Mouse (Mus musculus) fibroblast of lung, adult 2 months (primary cell): ENCODE data around the gene Cramp1l.
A peak's percentile ranks its signal among the peaks of the same experiment; 100 is the strongest.
"Not testable (repeated sequence)": the region's sequence is repeated elsewhere in the genome, so short reads cannot be mapped to it uniquely, and the experiment has no call there.

ENCODE experiments used
- DNase-seq: peaks from one replicate; pipeline ENCODE4 v3.0.0-alpha.2; 2011; ENCODE audit warnings: low read depth

The Cramp1l gene

DNA sequence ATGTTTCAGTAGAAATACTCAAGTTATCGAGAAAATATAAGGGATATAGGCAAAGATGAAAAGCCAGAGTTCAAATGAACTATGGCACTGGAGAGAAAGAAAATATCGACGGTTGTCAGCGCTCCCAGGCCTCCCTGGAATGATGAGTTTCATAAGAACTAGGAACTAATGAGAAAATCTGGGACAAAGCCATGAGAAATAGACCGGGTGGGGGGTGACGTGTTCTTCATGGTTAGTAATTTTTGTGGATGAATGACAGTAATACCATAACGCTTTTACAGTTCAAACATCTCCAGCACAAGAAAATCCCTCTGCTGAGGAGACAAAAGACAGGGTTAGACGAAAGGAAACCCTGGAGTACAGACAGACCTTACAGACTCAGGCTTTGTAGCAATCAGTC is 56.2 kb downstream of the Cramp1l start:
- DNase-seq, result no peak

GRCm38 (mm10) chr17:24953291-24953690 is 62.3 kb downstream of the Cramp1l start:
- DNase-seq, result no peak

DNA sequence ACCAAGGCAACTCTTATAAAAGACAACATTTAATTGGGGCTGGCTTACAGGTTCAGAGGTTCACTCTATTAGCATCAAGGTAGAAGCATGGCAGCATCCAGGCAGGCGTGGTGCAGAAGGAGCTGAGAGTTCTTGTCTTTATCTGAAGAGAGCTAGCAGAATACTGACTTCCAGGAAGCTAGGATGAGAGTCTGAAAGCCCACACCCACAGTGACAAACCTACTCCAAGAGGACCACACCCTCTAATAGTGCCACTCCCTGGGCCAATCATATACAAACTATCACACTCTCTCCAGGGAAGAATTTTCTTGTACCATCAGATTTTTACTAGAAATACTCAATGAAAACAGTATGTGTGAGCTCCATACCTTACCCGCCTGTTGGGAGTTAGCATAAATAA is 64.9 kb downstream of the Cramp1l start:
- DNase-seq, result no peak

DNA sequence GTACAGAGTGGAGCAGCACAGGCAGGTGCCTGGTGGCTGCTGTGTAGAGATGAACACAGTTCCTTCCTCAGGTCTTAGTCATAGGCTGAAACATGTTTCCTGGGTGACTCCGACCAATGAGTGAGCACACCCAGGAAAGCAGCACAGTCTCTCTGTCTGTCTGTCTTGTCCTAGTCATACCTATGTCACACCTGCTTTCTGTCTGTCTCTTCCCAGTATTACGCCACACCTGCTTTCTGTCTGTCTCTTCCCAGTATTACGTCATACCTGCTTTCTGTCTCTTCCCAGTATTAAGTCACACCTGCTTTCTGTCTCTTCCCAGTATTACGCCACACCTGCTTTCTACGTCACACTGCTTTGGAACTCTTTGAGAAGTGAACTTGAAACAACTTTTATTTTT is 67.4 kb downstream of the Cramp1l start:
- no peak for DNase-seq

DNA sequence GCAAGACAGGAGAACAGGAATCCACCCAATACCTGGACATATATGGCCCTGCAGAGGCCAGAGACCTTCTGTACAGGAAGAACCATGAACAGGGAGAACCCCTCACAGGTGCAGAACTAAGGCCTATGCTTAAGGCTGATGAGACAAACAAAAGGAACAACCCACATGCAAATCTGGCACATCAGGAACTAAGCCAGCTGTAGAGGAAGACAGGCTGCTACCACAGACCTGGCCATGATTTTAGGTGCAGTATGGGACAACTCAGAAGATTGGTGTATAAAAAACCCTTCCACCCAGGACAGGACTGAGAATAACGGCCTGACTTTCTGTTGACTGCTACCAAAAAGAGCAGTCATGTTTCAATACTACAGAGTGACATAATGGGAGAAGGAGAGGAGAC is 72.0 kb downstream of the Cramp1l start:
- DNase-seq, result not testable (repeated sequence)

DNA sequence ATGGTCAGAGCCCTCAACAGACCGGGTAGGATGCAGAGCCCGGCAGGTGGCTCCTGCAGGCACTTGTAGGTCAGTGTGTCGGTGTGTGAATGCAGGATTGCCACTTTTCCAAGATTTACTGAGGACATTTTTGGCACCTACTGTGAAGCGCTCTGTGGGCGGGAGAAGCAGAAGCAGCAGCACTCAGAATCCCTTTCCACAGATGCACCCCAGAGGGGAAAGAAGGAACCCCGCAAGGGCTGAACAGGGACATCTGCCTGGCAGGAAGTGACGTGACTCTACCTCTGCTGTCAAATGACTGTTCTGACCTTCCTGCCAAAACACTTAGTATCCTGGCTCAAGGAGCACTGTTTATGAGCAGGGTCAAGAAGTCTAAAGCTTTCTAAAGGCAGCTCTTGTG is 72.6 kb downstream of the Cramp1l start:
- no peak for DNase-seq

DNA sequence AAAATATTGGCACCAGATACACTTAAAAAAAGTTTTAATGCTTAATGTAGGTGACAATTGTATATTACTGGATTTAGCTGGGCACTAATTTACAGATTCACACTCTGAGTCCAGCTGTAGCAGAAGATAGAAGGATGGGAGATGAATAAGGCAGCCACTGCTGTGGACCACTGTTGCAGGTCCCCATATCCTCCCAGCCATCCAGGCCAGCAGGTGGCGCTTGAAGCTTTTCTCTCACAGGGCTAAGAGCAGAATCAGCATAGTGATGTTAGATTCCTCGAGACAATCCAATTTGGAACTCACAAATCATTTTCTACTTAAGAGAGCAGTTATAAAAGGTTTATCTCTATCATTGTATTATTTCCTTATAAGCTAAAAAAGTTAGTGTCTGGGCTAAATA is 73.1 kb downstream of the Cramp1l start:
- DNase-seq, result not testable (repeated sequence)

DNA sequence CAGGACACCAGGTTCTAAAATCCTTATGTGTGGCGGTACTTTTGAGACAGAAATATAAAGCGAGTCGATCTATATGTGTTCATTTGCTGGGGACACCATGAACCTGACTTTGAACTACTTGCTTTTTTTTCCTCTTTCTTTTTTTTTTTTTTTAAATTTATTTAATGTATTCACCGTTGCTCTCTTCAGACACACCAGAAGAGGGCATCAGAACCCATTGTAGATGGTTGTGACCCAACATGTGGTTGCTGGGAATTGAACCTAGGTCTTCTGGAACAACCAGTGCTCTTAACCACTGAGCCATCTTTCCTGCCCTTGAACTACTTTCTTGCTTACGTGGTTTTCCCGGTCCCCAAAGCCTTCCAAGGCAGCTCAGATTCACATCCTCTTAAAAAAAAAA is 78.3 kb downstream of the Cramp1l start:
- no peak for DNase-seq

DNA sequence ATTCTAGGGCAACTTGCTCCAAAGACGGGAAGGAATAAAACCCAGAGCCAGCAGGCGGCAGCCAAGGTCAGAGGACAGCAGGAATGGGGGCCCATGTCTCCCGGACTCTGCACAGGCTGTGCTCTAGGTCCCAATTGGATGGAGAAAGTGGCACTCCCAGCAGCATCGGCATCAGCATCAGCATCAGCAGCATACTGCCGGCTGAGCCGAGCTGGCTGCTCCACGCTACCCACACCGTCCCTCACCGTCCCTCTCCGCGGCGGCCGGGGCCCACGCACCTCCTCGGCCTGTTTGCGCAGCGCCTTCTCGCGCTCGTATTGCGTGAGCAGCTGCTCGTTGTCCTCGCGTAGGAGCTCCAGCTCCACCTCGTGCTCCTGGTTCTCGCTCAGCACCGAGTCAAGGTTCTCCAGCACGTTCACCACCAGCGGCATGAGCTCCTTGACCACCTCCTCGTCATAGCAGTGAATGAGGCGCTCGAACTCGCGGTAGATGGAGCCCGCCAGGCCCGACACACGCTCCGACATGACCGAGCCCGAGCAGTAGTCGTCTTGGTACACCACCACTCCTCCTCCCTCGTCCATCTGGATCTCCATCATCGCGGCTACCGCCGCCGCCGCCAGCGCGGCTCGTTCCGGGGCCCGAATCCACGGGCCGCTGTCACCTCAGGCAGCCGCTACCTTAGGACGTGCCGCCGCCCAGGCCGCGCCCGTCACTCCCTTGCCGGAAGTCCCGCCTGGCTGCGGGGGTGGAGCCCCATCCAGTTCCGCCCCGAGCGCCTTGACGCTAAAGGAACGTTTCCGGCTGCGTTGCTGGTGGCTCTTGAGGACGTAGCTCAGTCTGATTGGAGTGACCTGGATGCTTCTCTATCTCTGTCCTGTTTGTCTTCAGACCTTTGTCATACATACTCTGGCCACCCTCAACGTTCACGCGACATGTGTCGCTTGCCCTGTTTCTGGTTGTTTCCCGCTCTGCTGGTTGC is 79.0 kb downstream of the Cramp1l start, which contains the start of gene Mapk8ip3:
Gene Mapk8ip3, minus strand, starts transcription at position 719 of the 979 bp plus-strand sequence.
- peak; percentile 75 for DNase-seq

- DNase-seq, result no peak
Measured at GRCm38 (mm10) chr17:24935666-24936065, 79.9 kb downstream of the Cramp1l start.

DNA sequence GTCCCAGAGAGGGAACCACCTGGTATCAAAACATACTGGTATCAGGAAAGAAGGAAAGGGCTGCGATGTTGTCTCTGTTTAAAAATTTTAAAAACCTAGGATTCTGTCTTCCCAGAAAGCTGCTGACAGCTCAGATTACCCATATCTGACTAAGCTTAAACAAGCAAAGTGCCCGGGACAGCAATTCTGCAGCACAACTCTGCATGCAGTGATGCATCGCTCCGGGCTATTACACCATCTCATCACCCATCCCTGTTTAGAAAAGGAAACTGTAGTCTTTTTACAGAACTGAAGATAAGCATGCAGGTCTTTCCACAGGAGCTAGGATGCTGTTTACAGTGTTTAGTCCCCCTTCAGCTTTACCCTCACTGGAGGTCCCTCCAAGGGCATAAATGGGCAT is 80.7 kb downstream of the Cramp1l start:
- no peak for DNase-seq

GRCm38 (mm10) chr17:24933163-24933562 is 82.4 kb downstream of the Cramp1l start:
- no peak for DNase-seq

DNA sequence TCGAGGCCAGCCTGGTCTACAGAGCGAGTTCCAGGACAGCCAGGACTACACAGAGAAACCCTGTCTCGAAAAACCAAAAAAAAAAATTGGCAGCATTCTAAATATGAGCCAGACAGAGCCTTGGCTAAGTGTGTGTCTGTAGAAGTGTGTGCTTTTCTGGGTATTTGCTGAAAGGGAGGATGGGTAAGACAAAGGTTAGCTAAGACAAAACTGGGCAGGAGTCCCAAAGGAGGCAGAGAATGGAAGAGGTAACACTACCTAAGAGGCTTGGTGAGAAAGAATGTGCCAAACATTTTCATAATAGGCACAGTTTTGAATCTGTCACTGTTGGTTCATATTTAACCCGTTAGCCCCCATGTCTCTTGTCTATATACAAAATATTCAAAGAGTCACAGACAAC is 83.2 kb downstream of the Cramp1l start:
- no peak for DNase-seq

GRCm38 (mm10) chr17:24929506-24929905 is 86.1 kb downstream of the Cramp1l start:
- DNase-seq, result no peak

DNA sequence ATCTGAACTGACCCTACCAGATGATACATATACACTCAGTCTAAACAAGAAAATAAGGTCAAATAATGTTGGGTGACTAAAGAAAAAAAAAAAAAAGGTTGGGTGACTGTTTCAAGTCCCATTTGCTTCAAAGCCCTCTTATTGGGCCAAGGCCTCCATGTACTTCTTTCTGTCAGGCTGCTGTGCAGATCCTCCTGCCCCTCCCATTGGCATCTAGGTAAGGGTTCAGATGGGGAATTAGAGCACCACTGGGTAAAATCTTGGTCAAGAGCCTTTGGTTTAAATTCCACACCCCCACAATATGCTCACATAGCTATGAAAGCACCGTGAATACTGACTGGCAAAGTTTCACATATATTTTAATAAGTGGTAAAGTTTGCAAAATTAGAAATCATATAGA is 92.3 kb downstream of the Cramp1l start:
- DNase-seq, result no peak

- DNase-seq, result no peak
Measured at GRCm38 (mm10) chr17:24913984-24914383, 101.6 kb downstream of the Cramp1l start.
